Mouse (Mus musculus) forebrain, embryonic 14.5 days (tissue): ENCODE data around the gene Rabgap1l. TPM values are rescaled to one million over a fixed set of nuclear protein-coding genes. Genes with fewer than 3 reads are reported as not detected.

Experiments used
- ATAC-seq: fragments of 200-750 bp; cut with Nextera tagmentation; 2 replicates; pipeline ENCODE4 v1.8.0; 2017; ENCODE audit warnings: mild to moderate bottlenecking, moderate library complexity
- DNase-seq: peaks from one replicate; pipeline ENCODE4 v3.0.0-alpha.2; 2015; ENCODE audit warnings: low spot score
- H3K27ac ChIP-seq: fragments of 300-500 bp; sonication (generic); 2 replicates; pipeline ENCODE4 v1.5.1; 2014; ENCODE audit warnings: low read depth, mild to moderate bottlenecking, control low read depth, low read length, moderate library complexity
- H3K27me3 ChIP-seq: fragments of 300-500 bp; sonication (generic); replicated peaks from 2 replicates; pipeline ENCODE4 v1.6.1; 2014; ENCODE audit warnings: low read length, control low read depth, mixed read lengths; ENCODE audit not compliant: control insufficient read depth, insufficient read depth
- H3K36me3 ChIP-seq: fragments of 300-500 bp; sonication (generic); 2 replicates; pipeline ENCODE4 v1.6.1; 2014; ENCODE audit warnings: low read length, control low read depth; ENCODE audit not compliant: control insufficient read depth, insufficient read depth
- H3K4me1 ChIP-seq: fragments of 300-500 bp; sonication (generic); 2 replicates; pipeline ENCODE4 v1.6.1; 2014; ENCODE audit warnings: antibody characterized with exemption, low read length, control low read depth; ENCODE audit not compliant: control insufficient read depth, insufficient read depth
- H3K4me2 ChIP-seq: fragments of 300-500 bp; sonication (generic); 2 replicates; pipeline ENCODE4 v1.6.1; 2014; ENCODE audit warnings: mild to moderate bottlenecking, control low read depth, low read length
- H3K4me3 ChIP-seq: fragments of 300-500 bp; sonication (generic); 2 replicates; pipeline ENCODE4 v1.5.1; 2014; ENCODE audit warnings: low read depth, low read length, control low read depth
- H3K9ac ChIP-seq: fragments of 300-500 bp; sonication (generic); 2 replicates; pipeline ENCODE4 v1.6.1; 2014; ENCODE audit warnings: mild to moderate bottlenecking, low read length, control low read depth, moderate library complexity
- H3K9me3 ChIP-seq: fragments of 300-500 bp; sonication (generic); replicated peaks from 2 replicates; pipeline ENCODE4 v1.6.1; 2016; ENCODE audit warnings: low read length, control low read depth, mixed read lengths; ENCODE audit not compliant: control insufficient read depth
- WGBS: fragments of 180-500 bp; shearing (Covaris S2); extraction: QIAGEN DNeasy Blood & Tissue Kit; methylation state at CpG from one replicate; pipeline ENCODE4 v1.1.7; 2014; 5-methylcytosine and 5-hydroxymethylcytosine counted together
- polyA plus RNA-seq: library from polyadenylated mRNA; unstranded; fragments of >200 nt; fragmentation: Nextera tagmentation; extraction: Ambion mirVana; gene quantifications from 2 replicates; pipeline ENCODE4 v1.2.1, GENCODE M21; 2014

Rabgap1l gene
- polyA plus RNA-seq, 1 experiment from 2014 or later: 25.6 TPM

GRCm38 (mm10) chr1:160397037-160397436 lies 396.0 kb downstream of the Rabgap1l start:
- Histone ChIP-seq H3K9me3 (no peaks in the 10 kb centered on the region), H3K4me1 (no peaks in the 10 kb centered on the region), H3K36me3 (no peaks in the 10 kb centered on the region), H3K4me3 (no peak overlapping the region), H3K4me2 (no peak overlapping the region), H3K9ac (no peak overlapping the region), H3K27me3 (no peaks in the 10 kb centered on the region), H3K27ac (no peak overlapping the region)
- no peak for ATAC-seq
- 64% methylated on average over 2 of the region's 2 CpGs for WGBS
- DNase-seq: no peak

GRCm38 (mm10) chr1:160387446-160387845 lies 405.6 kb downstream of the Rabgap1l start:
- no peak for ATAC-seq
- Histone ChIP-seq H3K4me3 (no peak overlapping the region), H3K27me3 (no peaks in the 10 kb centered on the region), H3K4me1 (no peaks in the 10 kb centered on the region), H3K36me3 (no peaks in the 10 kb centered on the region), H3K4me2 (no peak overlapping the region), H3K9ac (no peak overlapping the region), H3K27ac (no peak overlapping the region), H3K9me3 (no peaks in the 10 kb centered on the region)
- no peak for DNase-seq
- 56% methylated on average over 2 of the region's 2 CpGs for WGBS

GRCm38 (mm10) chr1:160378367-160378766 lies 414.6 kb downstream of the Rabgap1l start:
- Histone ChIP-seq H3K4me1 (no peaks in the 10 kb centered on the region), H3K36me3 (no peaks in the 10 kb centered on the region), H3K9me3 (no peaks in the 10 kb centered on the region), H3K27ac (no peak overlapping the region), H3K27me3 (no peaks in the 10 kb centered on the region), H3K9ac (no peak overlapping the region), H3K4me2 (no peak overlapping the region), H3K4me3 (no peak overlapping the region)
- 96% methylated on average over 1 of the region's 1 CpGs for WGBS
- ATAC-seq: peak; percentile 45; the same call in 1 of the 2 replicates
- DNase-seq: no peak

- DNase-seq: peak; percentile 74
- Histone ChIP-seq H3K27me3 (no peaks in the 10 kb centered on the region), H3K9ac (no peak overlapping the region), H3K9me3 (no peaks in the 10 kb centered on the region), H3K36me3 (no peaks in the 10 kb centered on the region), H3K4me2 (no peak overlapping the region), H3K4me1 (no peaks in the 10 kb centered on the region), H3K4me3 (no peak overlapping the region), H3K27ac (no peak overlapping the region)
- WGBS: 67% methylated on average over 10 of the region's 10 CpGs
- ATAC-seq: peak; percentile 93
Measured at GRCm38 (mm10) chr1:160377337-160378336, 415.4 kb downstream of the Rabgap1l start.

GRCm38 (mm10) chr1:160374490-160374889 lies 418.5 kb downstream of the Rabgap1l start:
- Histone ChIP-seq H3K27me3 (no peaks in the 10 kb centered on the region), H3K9ac (no peak overlapping the region), H3K27ac (no peak overlapping the region), H3K36me3 (no peaks in the 10 kb centered on the region), H3K9me3 (no peaks in the 10 kb centered on the region), H3K4me1 (no peaks in the 10 kb centered on the region), H3K4me3 (no peak overlapping the region), H3K4me2 (no peak overlapping the region)
- no peak for DNase-seq
- no peak for ATAC-seq

- Histone ChIP-seq H3K27me3 (no peaks in the 10 kb centered on the region), H3K9ac (no peak overlapping the region), H3K4me2 (no peak overlapping the region), H3K9me3 (no peaks in the 10 kb centered on the region), H3K27ac (no peak overlapping the region), H3K4me3 (no peak overlapping the region), H3K36me3 (no peaks in the 10 kb centered on the region), H3K4me1 (no peaks in the 10 kb centered on the region)
- 89% methylated on average over 7 of the region's 7 CpGs for WGBS
- ATAC-seq (no peak), DNase-seq (no peak)
Measured at GRCm38 (mm10) chr1:160373306-160373705, 419.7 kb downstream of the Rabgap1l start.

GRCm38 (mm10) chr1:160371696-160372095 lies 421.3 kb downstream of the Rabgap1l start:
- Histone ChIP-seq H3K4me3 (no peak overlapping the region), H3K9ac (no peak overlapping the region), H3K4me1 (no peaks in the 10 kb centered on the region), H3K36me3 (no peaks in the 10 kb centered on the region), H3K4me2 (no peak overlapping the region), H3K9me3 (no peaks in the 10 kb centered on the region), H3K27ac (no peak overlapping the region), H3K27me3 (no peaks in the 10 kb centered on the region)
- ATAC-seq (no peak), DNase-seq (no peak)

- 8% methylated on average over 1 of the region's 1 CpGs for WGBS
- H3K4me1 ChIP-seq: no peaks in the 10 kb centered on the region
- no peaks in the 10 kb centered on the region for H3K9me3 ChIP-seq
- no peak overlapping the region for H3K4me3 ChIP-seq
- DNase-seq: peak; percentile 57
- H3K4me2 ChIP-seq: no peak overlapping the region
- H3K27me3 ChIP-seq: no peaks in the 10 kb centered on the region
- peak; percentile 76; the same call in 1 of the 2 replicates for ATAC-seq
- no peaks in the 10 kb centered on the region for H3K36me3 ChIP-seq
- H3K27ac ChIP-seq: no peak overlapping the region
- H3K9ac ChIP-seq: no peak overlapping the region
Measured at GRCm38 (mm10) chr1:160370552-160370951, 422.5 kb downstream of the Rabgap1l start.

- DNase-seq: peak; percentile 58
- no peak overlapping the region for H3K4me3 ChIP-seq
- no peaks in the 10 kb centered on the region for H3K27me3 ChIP-seq
- no peak overlapping the region for H3K9ac ChIP-seq
- no peaks in the 10 kb centered on the region for H3K9me3 ChIP-seq
- H3K4me2 ChIP-seq: no peak overlapping the region
- H3K36me3 ChIP-seq: no peaks in the 10 kb centered on the region
- 76% methylated on average over 3 of the region's 3 CpGs for whole genome bisulfite sequencing
- H3K4me1 ChIP-seq: no peaks in the 10 kb centered on the region
- no peak overlapping the region; the same call in 1 of the 2 replicates for H3K27ac ChIP-seq
- peak; percentile 60; the same call in 1 of the 2 replicates for ATAC-seq
Measured at GRCm38 (mm10) chr1:160366615-160367014, 426.4 kb downstream of the Rabgap1l start.
